Mouse (Mus musculus) small intestine, adult 2 months (tissue): ENCODE measurements around the gene Ggt1. TPM values are rescaled to one million over a fixed set of nuclear protein-coding genes. Genes with fewer than 3 reads are reported as not detected.

Experiments used
- H3K27ac ChIP-seq: fragments of 200-500 bp; 2 replicates; pipeline ENCODE4 v1.5.1; 2012; ENCODE audit warnings: low read depth, low read length, control low read depth, inconsistent platforms; ENCODE audit not compliant: insufficient read depth
- H3K27me3 ChIP-seq: fragments of 200-500 bp; 2 replicates; pipeline ENCODE4 v1.6.1; 2012; ENCODE audit warnings: mild to moderate bottlenecking, moderate library complexity, low read length, inconsistent platforms; ENCODE audit not compliant: control insufficient read depth, insufficient read depth
- H3K36me3 ChIP-seq: fragments of 200-500 bp; 2 replicates; pipeline ENCODE4 v1.6.1; 2012; ENCODE audit warnings: mild to moderate bottlenecking, low read length, control low read depth, inconsistent platforms; ENCODE audit not compliant: control insufficient read depth, insufficient read depth
- H3K4me1 ChIP-seq: fragments of 200-500 bp; 2 replicates; pipeline ENCODE4 v1.6.1; 2012; ENCODE audit warnings: low read length, inconsistent platforms, mixed read lengths; ENCODE audit not compliant: control insufficient read depth, insufficient read depth, insufficient read length
- H3K4me3 ChIP-seq: fragments of 200-500 bp; 2 replicates; pipeline ENCODE4 v1.5.1; 2012; ENCODE audit warnings: low read depth, mild to moderate bottlenecking, control low read depth, inconsistent platforms, low read length, moderate library complexity
- CTCF ChIP-seq: fragments of 200-500 bp; IDR thresholded peaks from 2 replicates; pipeline ENCODE4 v1.5.1; 2012; ENCODE audit warnings: low read depth, mild to moderate bottlenecking, control low read depth, inconsistent platforms, low read length, moderate library complexity, mixed read lengths; ENCODE audit not compliant: insufficient replicate concordance, insufficient read length; ENCODE audit errors: extremely low read depth
- POLR2A ChIP-seq: fragments of 200-500 bp; IDR thresholded peaks from 2 replicates; pipeline ENCODE4 v1.6.1; 2012; ENCODE audit warnings: low read depth, mild to moderate bottlenecking, control low read depth, inconsistent platforms, low read length, moderate library complexity
- WGBS: fragments of 180-500 bp; shearing (Covaris S2); methylation state at CpG from one replicate; pipeline ENCODE4 v1.1.7; 2018; 5-methylcytosine and 5-hydroxymethylcytosine counted together
- polyA plus RNA-seq: library from polyadenylated mRNA; depleted of rRNA; stranded (reverse); fragments of >200 nt; gene quantifications from 2 replicates; pipeline ENCODE4 v1.2.3, GENCODE M21; 2012; rRNA removed

Gene Ggt1
- polyA plus RNA-seq, 1 experiment = 722 TPM

- Histone ChIP-seq H3K36me3 (no peaks in the 10 kb centered on the region), H3K27me3 (no peaks in the 10 kb centered on the region; the same call in 1 of the 2 replicates), H3K4me1 (no peaks in the 10 kb centered on the region), H3K27ac (peak overlapping the region; percentile 37), H3K4me3 (no peak overlapping the region)
- no peak for TF ChIP-seq POLR2A
- TF ChIP-seq CTCF = no peak
- WGBS = 65% methylated on average over 5 of the region's 5 CpGs
Measured at GRCm38 (mm10) chr10:75633048-75633447, 71.6 kb downstream of the Ggt1 start.

- Histone ChIP-seq H3K36me3 (no peaks in the 10 kb centered on the region), H3K4me3 (no peak overlapping the region), H3K27ac (peak overlapping the region; percentile 37), H3K27me3 (no peaks in the 10 kb centered on the region; the same call in 1 of the 2 replicates), H3K4me1 (no peaks in the 10 kb centered on the region)
- TF ChIP-seq POLR2A = no peak
- TF ChIP-seq CTCF = no peak
- 67% methylated on average over 14 of the region's 14 CpGs for whole genome bisulfite sequencing
Measured at GRCm38 (mm10) chr10:75633576-75634139, 72.3 kb downstream of the Ggt1 start.

DNA sequence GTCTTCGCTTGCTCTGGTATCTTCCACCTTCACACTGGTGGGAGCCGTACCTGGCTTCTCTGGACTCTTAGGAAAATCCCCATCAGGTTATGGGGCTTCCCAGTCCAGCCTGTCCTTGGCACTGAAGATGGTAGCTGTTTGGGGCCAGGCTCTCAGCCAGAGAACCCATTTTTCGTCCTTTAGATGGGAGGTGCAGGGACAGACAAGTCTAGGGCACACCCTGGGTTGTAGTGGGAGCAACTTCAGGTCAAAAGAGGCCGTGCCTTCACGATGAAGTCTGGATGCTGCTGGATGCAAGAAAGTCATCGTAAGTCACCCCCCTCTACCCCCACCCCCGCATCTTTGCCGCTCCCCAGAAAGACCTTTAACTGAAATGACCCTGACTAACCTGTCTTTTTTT is 73.2 kb downstream of the Ggt1 start:
- 91% methylated on average over 8 of the region's 8 CpGs for WGBS
- Histone ChIP-seq H3K4me3 (no peak overlapping the region), H3K4me1 (no peaks in the 10 kb centered on the region), H3K27ac (no peak overlapping the region), H3K36me3 (no peaks in the 10 kb centered on the region; the same call in 1 of the 2 replicates), H3K27me3 (no peaks in the 10 kb centered on the region; the same call in 1 of the 2 replicates)
- TF ChIP-seq CTCF (no peak), POLR2A (no peak)

DNA sequence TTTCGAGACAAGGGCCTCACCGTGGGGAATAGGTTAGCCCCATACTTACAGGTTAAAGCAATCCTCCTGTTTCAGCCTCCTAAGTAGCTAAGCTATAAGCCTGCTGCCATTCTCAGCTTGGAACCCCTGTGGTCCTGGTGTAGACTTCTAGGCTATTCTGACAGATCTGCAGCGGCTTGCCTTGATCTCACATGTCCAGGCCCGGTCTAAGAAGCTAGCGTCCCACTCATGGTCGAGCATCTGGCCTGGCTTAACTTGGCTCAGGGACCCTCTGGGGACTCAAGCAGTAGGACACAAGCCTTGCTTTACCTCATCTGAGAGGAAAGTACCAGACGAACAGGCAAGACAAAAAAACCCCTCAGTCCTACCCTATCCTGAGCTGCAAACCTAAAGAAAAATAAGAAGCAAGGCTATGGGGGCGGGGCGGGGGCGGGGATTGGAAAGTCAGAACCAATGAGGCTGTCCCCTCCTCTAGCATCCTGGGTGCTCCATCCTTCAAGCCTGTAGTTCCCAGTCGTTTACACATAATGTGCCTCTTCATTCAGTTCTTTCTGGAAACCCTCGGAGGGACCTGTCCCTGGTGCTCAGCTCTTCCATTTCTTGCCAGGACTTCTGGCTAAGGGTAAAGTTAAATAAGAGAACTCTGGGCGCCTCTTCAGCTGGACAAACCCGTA is 73.8 kb downstream of the Ggt1 start:
- 70% methylated on average over 14 of the region's 14 CpGs for WGBS
- TF ChIP-seq CTCF = no peak
- TF ChIP-seq POLR2A = no peak
- Histone ChIP-seq H3K27ac (no peak overlapping the region), H3K4me1 (no peaks in the 10 kb centered on the region), H3K36me3 (no peaks in the 10 kb centered on the region; the same call in 1 of the 2 replicates), H3K27me3 (no peaks in the 10 kb centered on the region; the same call in 1 of the 2 replicates), H3K4me3 (no peak overlapping the region)

- TF ChIP-seq POLR2A = no peak
- TF ChIP-seq CTCF = peak; percentile 98; the same call in 1 of the 2 replicates
- 8% methylated on average over 9 of the region's 9 CpGs for WGBS
- H3K27me3 ChIP-seq = no peaks in the 10 kb centered on the region; the same call in 1 of the 2 replicates
- H3K4me3 ChIP-seq = no peak overlapping the region
- no peaks in the 10 kb centered on the region; the same call in 1 of the 2 replicates for H3K36me3 ChIP-seq
- no peak overlapping the region for H3K27ac ChIP-seq
- H3K4me1 ChIP-seq = no peaks in the 10 kb centered on the region
Measured at GRCm38 (mm10) chr10:75635693-75636055, 74.3 kb downstream of the Ggt1 start.

Other genes starting within 250 kb of the Ggt1 start
- gene Adora2a, start 244.7 kb upstream of the Ggt1 start, polyA plus RNA-seq = 2.5 and 7.5 TPM in 2 replicates
- gene Upb1, start 160.5 kb upstream of the Ggt1 start, polyA plus RNA-seq = 1.0 and 1.6 TPM in 2 replicates
- 5.2 and 7.4 TPM in 2 replicates for gene Snrpd3, start 44.1 kb upstream of the Ggt1 start, polyA plus RNA-seq
- gene Gucd1, start 43.6 kb upstream of the Ggt1 start, polyA plus RNA-seq = 111 and 261 TPM in 2 replicates
- 1.8 and 1.9 TPM in 2 replicates for gene Lrrc75b, start 1.3 kb upstream of the Ggt1 start, polyA plus RNA-seq
- gene Ggt5, start 27.7 kb downstream of the Ggt1 start, polyA plus RNA-seq = 17.9 and 27.0 TPM in 2 replicates
- 19.1 and 261 TPM in 2 replicates for gene Susd2, start 82.4 kb downstream of the Ggt1 start, polyA plus RNA-seq
- gene Cabin1, start 202.7 kb downstream of the Ggt1 start, polyA plus RNA-seq = 25.0 and 39.0 TPM in 2 replicates
- 47.3 and 67.8 TPM in 2 replicates for gene Ddt, start 211.8 kb downstream of the Ggt1 start, polyA plus RNA-seq
- gene Gm20441, start 219.3 kb downstream of the Ggt1 start, polyA plus RNA-seq = not detected in 2 replicates
- gene Gstt3, start 219.8 kb downstream of the Ggt1 start, polyA plus RNA-seq = 45.3 and 54.7 TPM in 2 replicates
- 103 and 157 TPM in 2 replicates for gene Gstt1, start 237.0 kb downstream of the Ggt1 start, polyA plus RNA-seq